Mouse (Mus musculus): ENCODE measurements around the gene Il33. TPM values are rescaled to one million over a fixed set of nuclear protein-coding genes. Genes with fewer than 3 reads are reported as not detected.

The Il33 gene
- polyA plus RNA-seq, 1 experiment from 2014 or later: 0.27 TPM

- H3K4me1 ChIP-seq (replicated peaks; ENCODE audit: control insufficient read depth, insufficient read depth, low read length): no peaks in the 10 kb centered on the region
- no peak overlapping the region for H3K4me3 ChIP-seq (ENCODE audit: low read depth, low read length)
- no peak overlapping the region for H3K9ac ChIP-seq (ENCODE audit: low read depth, low read length)
- H3K36me3 ChIP-seq (ENCODE audit: control insufficient read depth, insufficient read depth, low read length): no peaks in the 10 kb centered on the region
- no peaks in the 10 kb centered on the region for H3K9me3 ChIP-seq (ENCODE audit: control insufficient read depth, low read length)
- no peak overlapping the region for H3K27ac ChIP-seq (ENCODE audit: low read depth, low read length)
- no peak overlapping the region for H3K4me2 ChIP-seq
- no peak for ATAC-seq (replicated peaks; ENCODE audit: low FRiP score)
- 65% methylated on average over 4 of the region's 4 CpGs for WGBS
- DNase-seq (ENCODE audit: low spot score): no peak
- H3K27me3 ChIP-seq (replicated peaks; ENCODE audit: control insufficient read depth, insufficient read depth, low read length): no peaks in the 10 kb centered on the region
These were observed 32.9 kb upstream of the Il33 start for GRCm38 (mm10) chr19:29891981-29892380.

GRCm38 (mm10) chr19:29892786-29893185 is 32.1 kb upstream of the Il33 start:
- Histone ChIP-seq H3K9me3 (ENCODE audit: control insufficient read depth, low read length) (no peaks in the 10 kb centered on the region), H3K27ac (ENCODE audit: low read depth, low read length) (no peak overlapping the region), H3K36me3 (ENCODE audit: control insufficient read depth, insufficient read depth, low read length) (no peaks in the 10 kb centered on the region), H3K4me1 (replicated peaks; ENCODE audit: control insufficient read depth, insufficient read depth, low read length) (no peaks in the 10 kb centered on the region), H3K9ac (ENCODE audit: low read depth, low read length) (no peak overlapping the region), H3K27me3 (replicated peaks; ENCODE audit: control insufficient read depth, insufficient read depth, low read length) (no peaks in the 10 kb centered on the region), H3K4me3 (ENCODE audit: low read depth, low read length) (no peak overlapping the region), H3K4me2 (no peak overlapping the region)
- DNase-seq (ENCODE audit: low spot score): no peak
- ATAC-seq (replicated peaks; ENCODE audit: low FRiP score): no peak
- WGBS: 54% methylated on average over 6 of the region's 6 CpGs

GRCm38 (mm10) chr19:29893718-29894273 is 31.1 kb upstream of the Il33 start:
- Histone ChIP-seq H3K9me3 (ENCODE audit: control insufficient read depth, low read length) (no peaks in the 10 kb centered on the region), H3K9ac (ENCODE audit: low read depth, low read length) (no peak overlapping the region), H3K4me1 (replicated peaks; ENCODE audit: control insufficient read depth, insufficient read depth, low read length) (no peaks in the 10 kb centered on the region), H3K36me3 (ENCODE audit: control insufficient read depth, insufficient read depth, low read length) (no peaks in the 10 kb centered on the region), H3K27ac (ENCODE audit: low read depth, low read length) (no peak overlapping the region), H3K4me3 (ENCODE audit: low read depth, low read length) (no peak overlapping the region), H3K27me3 (replicated peaks; ENCODE audit: control insufficient read depth, insufficient read depth, low read length) (no peaks in the 10 kb centered on the region), H3K4me2 (no peak overlapping the region)
- ATAC-seq (replicated peaks; ENCODE audit: low FRiP score) (no peak), DNase-seq (ENCODE audit: low spot score) (no peak)
- WGBS: 83% methylated on average over 4 of the region's 4 CpGs

GRCm38 (mm10) chr19:29894381-29894780 is 30.5 kb upstream of the Il33 start:
- ATAC-seq (replicated peaks; ENCODE audit: low FRiP score) (no peak), DNase-seq (ENCODE audit: low spot score) (no peak)
- WGBS: 81% methylated on average over 12 of the region's 12 CpGs
- Histone ChIP-seq H3K27ac (ENCODE audit: low read depth, low read length) (no peak overlapping the region), H3K4me2 (no peak overlapping the region), H3K9ac (ENCODE audit: low read depth, low read length) (no peak overlapping the region), H3K9me3 (ENCODE audit: control insufficient read depth, low read length) (no peaks in the 10 kb centered on the region), H3K4me1 (replicated peaks; ENCODE audit: control insufficient read depth, insufficient read depth, low read length) (no peaks in the 10 kb centered on the region), H3K4me3 (ENCODE audit: low read depth, low read length) (no peak overlapping the region), H3K27me3 (replicated peaks; ENCODE audit: control insufficient read depth, insufficient read depth, low read length) (no peaks in the 10 kb centered on the region), H3K36me3 (ENCODE audit: control insufficient read depth, insufficient read depth, low read length) (no peaks in the 10 kb centered on the region)

- H3K4me2 ChIP-seq: no peak overlapping the region
- H3K27me3 ChIP-seq (replicated peaks; ENCODE audit: control insufficient read depth, insufficient read depth, low read length): no peaks in the 10 kb centered on the region
- DNase-seq (ENCODE audit: low spot score) (no peak), ATAC-seq (replicated peaks; ENCODE audit: low FRiP score) (no peak)
- no peak overlapping the region for H3K9ac ChIP-seq (ENCODE audit: low read depth, low read length)
- no peaks in the 10 kb centered on the region for H3K36me3 ChIP-seq (ENCODE audit: control insufficient read depth, insufficient read depth, low read length)
- no peak overlapping the region for H3K27ac ChIP-seq (ENCODE audit: low read depth, low read length)
- no peaks in the 10 kb centered on the region for H3K9me3 ChIP-seq (ENCODE audit: control insufficient read depth, low read length)
- WGBS: 83% methylated on average over 7 of the region's 7 CpGs
- no peak overlapping the region for H3K4me3 ChIP-seq (ENCODE audit: low read depth, low read length)
- no peaks in the 10 kb centered on the region for H3K4me1 ChIP-seq (replicated peaks; ENCODE audit: control insufficient read depth, insufficient read depth, low read length)
These were observed 29.9 kb upstream of the Il33 start for GRCm38 (mm10) chr19:29895047-29895446.

- H3K9ac ChIP-seq (ENCODE audit: low read depth, low read length): no peak overlapping the region
- H3K27me3 ChIP-seq (replicated peaks; ENCODE audit: control insufficient read depth, insufficient read depth, low read length): no peaks in the 10 kb centered on the region
- H3K27ac ChIP-seq (ENCODE audit: low read depth, low read length): no peak overlapping the region
- no peak for DNase-seq (ENCODE audit: low spot score)
- no peak overlapping the region for H3K4me2 ChIP-seq
- WGBS: 91% methylated on average over 3 of the region's 3 CpGs
- H3K4me3 ChIP-seq (ENCODE audit: low read depth, low read length): no peak overlapping the region
- H3K4me1 ChIP-seq (replicated peaks; ENCODE audit: control insufficient read depth, insufficient read depth, low read length): no peaks in the 10 kb centered on the region
- ATAC-seq (replicated peaks; ENCODE audit: low FRiP score): no peak
- no peaks in the 10 kb centered on the region for H3K36me3 ChIP-seq (ENCODE audit: control insufficient read depth, insufficient read depth, low read length)
- H3K9me3 ChIP-seq (ENCODE audit: control insufficient read depth, low read length): no peaks in the 10 kb centered on the region
These were observed 24.6 kb upstream of the Il33 start for GRCm38 (mm10) chr19:29900318-29900717.

GRCm38 (mm10) chr19:29902343-29903070 is 22.4 kb upstream of the Il33 start:
- Histone ChIP-seq H3K9me3 (ENCODE audit: control insufficient read depth, low read length) (no peaks in the 10 kb centered on the region), H3K4me2 (no peak overlapping the region), H3K9ac (ENCODE audit: low read depth, low read length) (no peak overlapping the region), H3K4me3 (ENCODE audit: low read depth, low read length) (no peak overlapping the region), H3K27me3 (replicated peaks; ENCODE audit: control insufficient read depth, insufficient read depth, low read length) (no peaks in the 10 kb centered on the region), H3K27ac (ENCODE audit: low read depth, low read length) (no peak overlapping the region), H3K36me3 (ENCODE audit: control insufficient read depth, insufficient read depth, low read length) (no peaks in the 10 kb centered on the region), H3K4me1 (replicated peaks; ENCODE audit: control insufficient read depth, insufficient read depth, low read length) (no peaks in the 10 kb centered on the region)
- WGBS: 69% methylated on average over 4 of the region's 4 CpGs
- DNase-seq (ENCODE audit: low spot score) (no peak), ATAC-seq (replicated peaks; ENCODE audit: low FRiP score) (no peak)

GRCm38 (mm10) chr19:29905896-29906295 is 19.0 kb upstream of the Il33 start:
- Histone ChIP-seq H3K4me3 (ENCODE audit: low read depth, low read length) (no peak overlapping the region), H3K27ac (ENCODE audit: low read depth, low read length) (no peak overlapping the region), H3K4me1 (replicated peaks; ENCODE audit: control insufficient read depth, insufficient read depth, low read length) (no peaks in the 10 kb centered on the region), H3K4me2 (no peak overlapping the region), H3K9me3 (ENCODE audit: control insufficient read depth, low read length) (no peaks in the 10 kb centered on the region), H3K27me3 (replicated peaks; ENCODE audit: control insufficient read depth, insufficient read depth, low read length) (no peaks in the 10 kb centered on the region), H3K9ac (ENCODE audit: low read depth, low read length) (no peak overlapping the region), H3K36me3 (ENCODE audit: control insufficient read depth, insufficient read depth, low read length) (no peaks in the 10 kb centered on the region)
- no peak for ATAC-seq (replicated peaks; ENCODE audit: low FRiP score)
- DNase-seq (ENCODE audit: low spot score): no peak
- 84% methylated on average over 1 of the region's 1 CpGs for WGBS

GRCm38 (mm10) chr19:29909166-29909565 is 15.7 kb upstream of the Il33 start:
- no peak overlapping the region for H3K27ac ChIP-seq (ENCODE audit: low read depth, low read length)
- no peak overlapping the region for H3K9ac ChIP-seq (ENCODE audit: low read depth, low read length)
- H3K27me3 ChIP-seq (replicated peaks; ENCODE audit: control insufficient read depth, insufficient read depth, low read length): no peaks in the 10 kb centered on the region
- ATAC-seq (replicated peaks; ENCODE audit: low FRiP score) (no peak), DNase-seq (ENCODE audit: low spot score) (no peak)
- no peaks in the 10 kb centered on the region for H3K36me3 ChIP-seq (ENCODE audit: control insufficient read depth, insufficient read depth, low read length)
- H3K9me3 ChIP-seq (ENCODE audit: control insufficient read depth, low read length): no peaks in the 10 kb centered on the region
- H3K4me1 ChIP-seq (replicated peaks; ENCODE audit: control insufficient read depth, insufficient read depth, low read length): no peaks in the 10 kb centered on the region
- no peak overlapping the region for H3K4me3 ChIP-seq (ENCODE audit: low read depth, low read length)
- no peak overlapping the region for H3K4me2 ChIP-seq
- 60% methylated on average over 1 of the region's 1 CpGs for WGBS
